Mouse (Mus musculus) G1E (cell line): ENCODE measurements around the gene Zhx3.

Source experiments
- CTCF ChIP-seq: IDR thresholded peaks from 2 replicates; pipeline ENCODE4 v1.5.1; 2012; ENCODE audit warnings: low read depth, low read length, inconsistent platforms, mixed read lengths
- GATA1 ChIP-seq: IDR thresholded peaks from 2 replicates; pipeline ENCODE4 v1.6.1; 2012; ENCODE audit warnings: borderline replicate concordance, low read length, inconsistent platforms, mixed read lengths
- GATA2 ChIP-seq: IDR thresholded peaks from 2 replicates; pipeline ENCODE4 v1.6.1; 2012; ENCODE audit warnings: low read depth, low read length, inconsistent platforms, borderline replicate concordance

DNA sequence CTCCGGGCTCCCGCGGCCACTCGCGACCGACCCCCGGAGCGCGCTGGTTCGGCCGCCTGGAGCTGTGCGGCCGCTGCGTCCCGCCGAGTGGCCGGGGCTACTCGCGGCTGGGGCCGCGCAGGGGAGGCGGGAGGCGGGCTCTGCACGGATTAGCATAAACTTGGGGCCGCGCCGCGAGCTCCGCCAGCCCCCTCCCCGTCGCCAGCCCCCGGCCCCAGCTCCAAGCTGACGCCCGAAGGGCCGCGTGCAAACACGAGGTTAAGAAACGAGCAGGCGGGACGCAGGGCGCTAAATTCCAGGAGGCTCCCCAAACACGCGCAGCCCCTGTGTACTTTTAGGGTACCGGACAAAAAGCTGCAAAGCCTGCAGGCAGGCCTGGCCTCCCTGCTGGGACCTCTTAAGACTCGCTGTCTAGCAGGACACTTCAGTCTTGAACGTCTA, 39.5 kb upstream of the Zhx3 start, which contains the start of gene Emilin3:
- no peak for TF ChIP-seq GATA1
- TF ChIP-seq CTCF = no peak
- TF ChIP-seq GATA2 = no peak
